Mouse (Mus musculus) spleen, adult 12 weeks (tissue): ENCODE measurements around the gene Map2k5.

ENCODE experiments used
- DNase-seq: peaks from one replicate; pipeline ENCODE4 v3.0.0; 2022; ENCODE audit warnings: low spot score

The Map2k5 gene

DNA sequence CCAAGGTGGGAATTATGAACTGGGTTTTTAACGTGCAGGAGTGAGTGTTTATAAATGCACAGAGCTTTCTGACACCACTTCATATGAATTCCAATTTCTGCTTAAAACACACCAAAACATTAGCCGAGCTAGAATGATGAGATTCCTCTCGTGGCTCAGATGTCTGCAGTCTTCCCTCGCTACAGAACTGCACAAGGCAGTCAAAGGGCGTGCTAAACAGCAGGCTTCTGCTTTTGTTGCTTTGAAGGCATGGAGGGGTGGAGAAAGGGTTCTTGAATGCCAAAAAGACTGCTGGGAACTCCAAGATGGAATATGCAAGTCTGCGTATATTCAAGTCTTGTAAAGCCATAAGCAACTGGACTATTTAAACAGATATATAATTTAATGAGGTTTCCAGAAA, 38.4 kb downstream of the Map2k5 start:
- DNase-seq = no peak

DNA sequence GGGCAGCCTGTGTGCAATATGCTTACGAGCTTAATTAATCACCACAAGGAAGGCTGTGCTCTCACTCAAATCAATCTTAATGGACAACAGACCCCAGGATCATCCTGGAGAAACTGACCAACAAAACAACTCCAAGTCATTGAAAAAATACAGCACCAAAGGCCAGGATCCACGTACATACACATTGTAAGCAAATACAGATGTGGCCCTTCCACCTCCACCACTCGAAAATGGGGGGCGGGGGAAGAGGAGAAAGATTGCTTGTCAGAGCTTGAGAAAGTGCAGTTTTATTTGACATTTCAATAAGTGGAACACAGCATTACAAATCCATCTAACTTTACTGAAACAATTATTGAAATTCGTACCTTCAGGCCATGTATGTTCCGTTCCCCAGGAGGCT, 39.0 kb downstream of the Map2k5 start:
- no peak for DNase-seq

DNA sequence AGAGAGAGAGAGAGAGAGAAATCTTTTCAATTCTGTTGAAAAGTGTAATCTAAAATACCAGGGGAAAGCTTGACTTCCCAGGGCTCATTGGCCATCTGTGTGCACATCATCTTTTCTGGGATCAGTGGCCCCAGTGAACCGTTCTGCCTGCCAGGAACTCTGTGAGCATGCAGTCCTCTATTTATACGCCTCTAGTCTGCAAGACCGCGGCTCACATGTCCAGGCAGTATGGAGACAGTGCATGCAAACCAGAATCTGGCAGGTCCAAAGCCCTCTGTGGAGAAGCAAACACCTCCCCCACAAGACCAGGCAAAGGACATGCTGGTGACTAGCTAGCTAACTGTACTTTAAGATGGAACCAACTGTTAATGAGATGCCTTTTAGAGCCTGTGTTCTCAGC, 41.9 kb downstream of the Map2k5 start:
- no peak for DNase-seq

DNA sequence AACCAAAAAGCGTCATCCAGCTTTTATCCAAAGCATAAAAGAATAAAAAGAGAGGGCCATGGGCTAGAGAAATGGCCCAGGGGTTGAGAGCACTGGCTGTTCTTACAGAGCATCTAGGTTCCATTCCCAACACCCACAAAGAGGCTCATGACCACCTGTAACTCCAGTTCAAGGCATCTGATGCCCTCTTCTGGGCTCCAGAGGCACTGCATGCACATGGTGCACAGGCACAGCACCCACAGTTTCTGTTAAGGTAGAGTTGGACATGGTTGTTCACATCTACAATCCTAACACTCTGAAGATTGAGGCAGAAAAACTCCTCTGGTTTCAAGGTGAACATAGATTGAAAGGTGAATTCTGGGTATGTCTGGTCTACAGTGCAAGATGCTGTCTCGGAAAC, 44.6 kb downstream of the Map2k5 start:
- no peak for DNase-seq

DNA sequence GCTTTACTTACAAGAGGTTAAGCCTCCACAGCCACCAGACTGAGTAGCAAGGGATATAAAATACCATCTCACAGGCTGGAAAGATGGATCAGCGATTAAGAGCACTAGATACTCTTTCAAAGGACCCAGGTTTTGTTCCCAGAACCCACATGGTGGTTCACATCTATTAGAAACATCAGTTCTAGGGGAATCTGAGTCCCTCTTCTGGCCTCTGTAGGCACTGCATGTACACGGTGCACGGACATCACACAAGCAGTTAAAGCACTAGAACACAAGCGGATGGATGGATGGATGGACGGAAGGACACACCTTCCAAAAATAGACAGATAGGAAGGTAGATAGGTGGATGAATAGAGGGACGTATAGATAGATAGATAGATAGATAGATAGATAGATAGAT, 46.5 kb downstream of the Map2k5 start:
- DNase-seq = no peak

DNA sequence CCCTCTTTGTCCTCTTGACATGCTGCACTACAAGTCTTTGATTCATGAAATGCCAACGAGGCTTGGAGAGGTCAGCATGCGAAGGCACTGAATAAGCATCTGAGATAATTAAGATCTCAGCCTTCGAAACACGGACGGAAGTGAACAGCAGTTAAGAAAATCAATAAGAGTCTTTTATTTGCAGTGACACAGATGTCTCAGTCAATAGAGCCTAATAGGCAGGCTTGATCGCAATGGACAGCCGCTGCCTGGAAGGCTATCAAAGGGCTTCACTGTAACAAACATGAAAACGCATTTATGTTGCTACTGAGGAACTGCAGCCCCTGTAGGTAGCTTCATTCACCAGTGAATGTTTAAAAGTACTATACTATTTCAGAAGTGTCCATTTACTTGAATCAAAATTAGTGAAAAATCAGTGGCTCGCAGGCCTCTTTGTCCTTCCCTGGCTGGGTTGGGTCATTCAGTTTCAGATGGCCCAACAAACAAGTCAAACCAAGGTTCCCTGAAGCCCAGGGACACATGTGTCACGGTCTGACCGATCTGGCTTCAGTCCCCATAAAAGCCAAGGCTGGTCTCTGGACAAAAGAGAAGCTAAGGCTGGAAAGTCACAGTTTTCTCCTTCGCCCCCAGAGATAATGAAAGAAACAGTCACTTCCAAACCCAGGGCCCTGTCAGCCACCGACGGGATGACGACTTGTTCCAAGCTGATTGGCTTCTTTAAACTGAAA, 48.6 kb downstream of the Map2k5 start:
- no peak for DNase-seq

DNA sequence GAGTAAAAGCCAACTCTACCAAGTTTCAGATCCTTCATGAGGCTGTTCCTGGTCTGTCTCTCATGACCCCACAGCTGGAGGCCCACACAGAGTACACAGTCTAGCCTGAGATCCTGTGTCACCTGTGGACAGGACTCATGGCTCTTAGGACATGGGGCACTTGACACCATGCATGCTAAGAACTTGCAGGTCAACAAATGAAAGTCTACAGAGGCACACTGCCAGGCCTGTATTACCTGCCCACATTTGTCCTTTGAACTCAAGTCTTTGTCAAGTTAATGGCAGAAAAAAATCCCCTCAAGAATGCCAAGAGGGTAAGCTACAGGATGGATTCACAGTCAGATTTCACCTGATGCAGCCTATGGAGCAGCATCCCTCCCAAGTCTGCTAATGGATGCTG, 62.5 kb downstream of the Map2k5 start:
- no peak for DNase-seq

DNA sequence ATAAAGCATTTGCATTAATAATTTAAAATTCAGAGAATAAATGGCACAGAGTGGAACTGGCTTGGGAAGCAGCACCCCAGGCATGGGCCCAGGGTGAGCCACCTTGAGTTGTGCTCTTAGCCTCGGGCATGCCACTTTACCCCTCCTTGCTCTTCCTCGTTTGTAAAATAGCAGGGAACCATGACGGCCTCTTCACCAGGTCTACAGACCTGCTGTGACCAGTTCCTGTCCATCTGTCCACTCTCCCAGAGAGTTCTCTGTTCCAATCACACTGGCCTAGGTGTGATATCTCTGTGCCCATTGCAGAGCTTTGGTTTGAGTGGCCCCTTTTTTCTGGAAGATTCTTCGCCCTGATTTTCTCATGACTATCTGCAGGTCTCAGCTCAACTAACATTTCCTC, 63.6 kb downstream of the Map2k5 start:
- no peak for DNase-seq

DNA sequence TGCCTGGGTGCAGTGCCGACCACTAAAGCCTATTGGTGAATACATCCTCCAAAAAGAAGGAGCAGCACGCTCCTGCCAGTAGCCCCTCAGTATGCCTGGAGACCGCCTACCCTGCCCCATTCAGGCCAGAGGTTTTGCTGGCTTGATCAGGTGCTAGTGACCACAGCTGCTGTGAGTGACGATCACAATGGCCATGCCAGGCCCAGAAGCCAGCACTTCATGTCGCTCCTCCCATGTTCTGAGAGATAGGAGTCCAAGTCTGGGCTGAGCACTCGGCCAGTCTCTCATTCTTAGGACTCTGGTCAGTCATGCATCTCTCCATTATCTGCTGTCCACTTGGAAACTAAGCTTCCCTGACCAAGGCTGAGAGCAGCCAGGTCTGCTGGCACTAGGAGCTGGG, 67.7 kb downstream of the Map2k5 start:
- DNase-seq = no peak

DNA sequence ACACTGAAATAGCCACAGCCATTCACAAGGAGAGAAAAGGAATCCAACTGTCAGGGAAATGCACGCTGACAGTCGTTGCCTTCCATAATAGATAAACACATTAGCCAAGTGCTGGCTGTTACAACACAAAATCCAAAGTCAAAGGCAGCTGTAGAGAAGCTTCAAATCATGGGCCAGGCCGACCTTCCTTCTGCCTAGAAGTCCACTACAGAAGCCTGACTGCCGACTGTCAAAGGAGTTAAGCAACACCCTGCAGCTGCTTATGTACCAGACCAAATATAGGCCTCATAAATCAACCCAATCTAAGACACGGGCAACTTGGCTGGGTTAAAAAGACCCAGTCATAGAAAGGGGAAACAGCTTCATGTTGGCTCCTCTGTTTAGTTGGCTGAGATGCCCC, 68.7 kb downstream of the Map2k5 start:
- DNase-seq = no peak

DNA sequence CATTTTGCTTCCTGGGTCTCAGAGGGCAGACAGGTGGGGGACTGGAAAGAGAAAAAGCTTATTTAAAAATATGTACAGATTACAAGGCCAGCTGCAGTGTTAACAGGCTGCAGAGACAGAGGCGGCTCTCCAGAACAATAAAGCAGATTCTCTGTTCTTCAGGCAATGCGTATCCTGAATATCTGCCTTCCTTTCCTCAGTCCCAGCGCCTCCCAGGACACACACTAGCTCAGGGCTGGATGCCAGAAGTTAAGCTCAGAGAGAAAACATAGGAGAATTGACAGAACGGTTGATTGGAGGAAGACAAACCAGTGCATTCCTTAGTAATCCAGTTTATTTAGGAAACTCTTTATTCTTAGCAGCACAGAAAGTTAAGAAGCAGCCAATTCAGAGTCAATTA, 69.3 kb downstream of the Map2k5 start:
- DNase-seq = no peak

DNA sequence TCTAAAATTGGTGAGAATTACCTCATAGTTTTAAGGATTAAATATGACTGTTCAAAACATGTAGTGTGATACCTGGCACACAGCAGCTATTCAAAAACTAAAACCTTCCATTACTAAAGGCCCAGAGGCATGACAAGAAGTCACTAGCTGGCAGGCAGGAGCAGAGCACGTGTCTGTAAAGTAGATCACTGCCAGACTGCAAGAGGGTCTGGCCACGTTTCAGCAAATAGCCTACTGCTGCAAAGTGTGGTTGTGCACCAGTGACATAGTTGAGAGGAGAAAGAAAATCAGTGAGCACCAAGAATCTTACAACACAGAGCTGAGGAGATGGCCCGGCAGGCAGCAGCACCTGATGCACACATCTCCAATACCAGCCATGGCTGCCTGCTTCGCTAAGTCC, 75.2 kb downstream of the Map2k5 start:
- DNase-seq = no peak

DNA sequence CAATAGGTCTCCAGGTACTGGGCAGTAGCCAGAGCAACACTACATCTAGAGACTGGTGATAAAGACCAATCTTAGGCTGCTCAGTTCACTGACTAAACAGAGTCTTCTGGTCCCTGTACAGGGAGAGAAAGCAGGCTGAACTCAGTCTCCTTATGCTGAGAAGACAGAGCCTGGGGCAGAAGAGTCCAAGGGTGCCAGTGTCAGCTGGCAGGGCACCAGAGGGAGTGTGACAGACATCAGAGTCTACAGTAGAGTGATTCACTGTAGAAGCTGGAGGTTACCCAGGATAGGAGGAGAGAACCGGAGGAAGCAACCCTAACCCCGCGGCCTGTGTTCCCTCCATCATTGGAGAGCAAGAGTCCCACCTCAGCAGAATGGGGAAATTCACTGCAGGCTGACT, 79.0 kb downstream of the Map2k5 start:
- no peak for DNase-seq

DNA sequence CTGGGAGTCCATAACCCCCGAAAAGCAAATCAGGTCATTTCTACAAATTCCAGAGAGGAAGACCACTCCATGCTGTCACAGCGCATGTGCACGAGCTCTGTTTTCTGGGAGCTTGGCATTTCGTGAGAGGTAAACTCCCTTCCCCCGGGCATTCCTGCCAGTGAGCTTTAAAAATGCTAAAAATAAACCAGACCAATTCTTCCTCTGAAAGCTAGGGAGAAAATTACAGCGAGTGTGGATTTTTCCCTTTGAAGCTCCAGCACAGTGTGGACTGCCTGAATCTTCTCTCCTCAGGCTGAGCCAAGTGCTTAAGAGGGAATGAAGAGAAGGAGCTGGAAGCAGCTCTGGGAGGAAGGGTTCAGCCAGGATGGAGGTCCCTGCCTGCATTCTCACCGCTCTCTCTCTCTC, 82.1 kb downstream of the Map2k5 start:
- DNase-seq = no peak

DNA sequence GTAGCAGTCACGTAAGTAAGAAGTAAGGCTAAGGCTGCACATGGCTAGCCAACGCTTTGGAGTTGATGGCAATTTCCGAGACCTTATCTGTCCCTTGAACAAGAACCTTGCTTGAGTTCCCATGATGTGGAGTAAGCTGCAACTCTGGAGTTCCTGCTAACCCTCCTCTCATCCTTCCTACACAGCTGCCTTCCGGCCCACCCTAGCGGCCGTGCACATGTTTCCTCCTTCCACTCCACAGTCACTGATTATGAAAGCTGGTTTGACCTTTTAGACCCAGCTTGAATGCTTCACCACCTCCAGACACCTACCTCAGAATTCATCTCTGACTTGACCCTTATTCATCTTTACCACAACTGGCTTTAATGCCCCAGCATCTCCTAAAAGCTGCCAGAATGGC, 82.9 kb downstream of the Map2k5 start:
- no peak for DNase-seq

DNA sequence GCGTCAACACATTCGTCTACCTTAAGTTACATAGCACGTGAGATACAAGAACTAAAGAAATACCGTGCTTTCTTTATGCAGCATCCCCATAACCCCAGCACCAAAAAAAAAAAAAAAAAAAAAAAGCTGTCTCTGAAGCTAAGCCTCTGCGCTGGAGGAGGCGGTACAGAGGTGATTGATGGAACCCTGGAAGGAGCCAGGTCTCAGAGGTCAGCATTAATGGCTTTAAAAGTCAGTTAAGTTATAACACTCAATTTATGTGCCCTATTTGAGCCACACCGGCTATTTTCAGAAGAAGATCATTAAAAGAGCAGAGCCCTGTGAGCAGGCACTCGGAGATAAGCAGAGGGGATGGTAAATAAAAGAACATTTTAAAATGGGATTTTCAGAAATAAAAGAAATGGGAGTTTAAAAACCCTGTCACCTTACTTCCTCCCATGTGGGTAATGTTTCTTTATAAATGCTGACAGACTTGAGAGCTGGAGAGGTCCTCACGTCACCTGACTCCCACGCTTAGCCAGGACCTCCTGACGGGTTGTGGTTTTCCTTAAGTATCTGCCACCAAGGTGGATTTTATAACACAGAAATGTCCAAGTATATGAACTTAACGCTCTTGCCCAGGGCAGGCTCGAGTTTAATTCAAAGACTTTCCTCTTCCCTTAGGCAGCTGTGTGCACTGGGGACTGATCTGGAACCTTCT, 83.8 kb downstream of the Map2k5 start:
- DNase-seq = no peak

DNA sequence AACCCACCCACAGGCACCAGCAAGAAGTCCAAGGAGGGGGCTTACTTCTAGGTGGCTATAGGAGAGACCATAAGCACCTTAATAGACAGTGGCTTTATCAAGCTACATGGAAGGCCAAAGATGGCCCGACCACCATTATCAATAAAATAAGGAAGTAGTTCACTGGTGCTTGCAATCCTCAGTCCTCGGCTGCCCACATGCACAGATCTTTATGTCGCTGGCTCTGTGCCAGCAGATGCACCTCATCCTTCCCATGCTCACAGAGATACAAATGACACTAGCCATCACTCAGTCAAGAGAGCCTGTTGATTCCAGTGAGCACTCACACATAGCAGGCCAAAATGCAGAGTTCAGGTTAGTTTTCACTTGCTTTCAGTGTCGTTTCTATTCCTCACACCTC, 89.0 kb downstream of the Map2k5 start:
- DNase-seq = no peak

DNA sequence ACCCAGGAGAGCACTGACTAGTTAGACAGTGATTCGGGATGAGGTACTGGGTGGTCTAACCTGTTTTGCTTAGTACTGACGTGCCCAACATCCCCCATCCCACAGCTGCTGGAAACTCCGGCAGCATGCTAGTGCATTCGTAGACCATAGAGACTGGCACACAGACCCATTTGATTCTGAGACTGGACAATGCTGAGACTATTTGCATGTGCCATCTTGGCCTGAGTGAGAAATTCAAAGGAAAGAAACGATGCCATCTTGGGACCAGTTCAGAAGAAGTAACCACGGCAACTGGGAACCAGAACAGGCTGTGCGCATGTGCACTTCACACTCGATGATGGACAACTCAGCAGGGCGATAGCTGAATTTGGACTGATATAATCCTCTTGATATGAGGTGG, 93.3 kb downstream of the Map2k5 start:
- no peak for DNase-seq

DNA sequence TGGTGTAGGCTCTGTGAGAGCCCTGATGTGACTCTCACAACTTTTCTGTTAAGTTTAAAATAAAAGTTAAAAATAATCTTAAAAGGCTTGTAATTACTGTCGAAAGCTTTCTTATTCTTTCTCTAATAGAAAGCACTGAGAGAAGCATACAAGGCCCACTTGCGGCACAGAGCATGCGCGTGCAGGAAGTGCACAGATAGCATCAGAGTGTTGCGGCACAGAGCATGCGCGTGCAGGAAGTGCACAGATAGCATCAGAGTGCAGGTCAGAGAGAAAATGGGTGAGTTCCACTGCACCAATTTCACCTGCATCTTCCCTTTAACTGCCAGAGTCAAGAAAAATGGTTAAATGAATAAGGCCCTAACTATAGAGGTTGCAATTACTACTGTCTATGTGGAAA, 95.7 kb downstream of the Map2k5 start:
- DNase-seq = no peak

DNA sequence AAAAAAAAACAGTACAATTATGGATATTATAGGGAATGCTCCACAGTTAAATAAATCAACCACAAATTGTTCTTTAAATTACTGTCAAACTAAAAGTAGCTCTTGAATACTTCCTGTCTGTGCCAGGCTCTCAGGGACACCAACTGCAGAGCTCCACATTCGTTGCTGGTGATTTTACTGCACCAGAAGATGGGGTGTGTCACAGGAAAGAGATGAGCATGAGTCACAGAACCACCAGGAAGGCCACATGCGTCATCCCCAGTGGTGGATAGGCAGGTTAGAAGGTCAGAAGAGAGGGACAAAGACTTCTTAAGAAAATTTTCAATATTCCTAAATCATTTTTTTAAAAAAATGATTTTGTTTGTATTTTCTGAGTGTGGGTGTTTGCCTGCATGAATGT, 96.6 kb downstream of the Map2k5 start:
- DNase-seq = no peak

DNA sequence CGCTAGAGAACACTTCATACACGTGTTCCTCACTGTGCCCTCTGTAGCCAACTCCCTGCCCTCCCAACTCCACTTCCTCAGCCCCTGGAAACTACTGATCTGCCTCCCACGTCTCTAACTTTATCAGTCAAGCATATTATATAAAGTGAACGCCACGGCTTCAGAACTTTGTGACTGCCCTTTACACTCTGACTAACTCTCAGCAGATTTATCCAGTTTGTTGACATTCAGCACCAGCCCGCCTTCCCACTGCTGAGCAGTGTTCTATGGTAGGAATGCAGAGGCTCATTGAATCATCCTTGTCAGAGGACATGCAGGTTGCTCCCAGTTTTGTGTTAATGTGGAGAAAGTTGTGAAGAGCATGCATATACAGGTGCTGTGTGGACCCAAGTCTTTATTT, 103.9 kb downstream of the Map2k5 start:
- no peak for DNase-seq

DNA sequence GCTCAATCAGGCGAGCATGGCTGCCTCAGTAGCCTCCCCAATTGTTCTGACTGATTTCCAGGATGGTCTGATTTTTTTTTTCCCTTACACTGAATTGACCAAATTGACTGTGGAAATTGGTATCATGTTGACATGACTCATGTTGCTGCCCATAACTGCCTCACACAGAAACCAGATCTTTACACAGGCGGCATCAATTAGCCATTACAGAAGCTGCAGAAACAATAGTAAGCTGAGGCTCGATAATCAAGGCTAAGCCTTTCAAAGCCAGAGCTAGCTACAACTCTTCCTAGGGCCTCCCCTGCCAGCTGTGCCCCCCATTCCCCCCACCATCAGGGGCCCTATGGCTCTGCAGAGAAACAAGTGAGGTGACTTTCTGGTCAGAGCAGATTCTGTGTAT, 107.9 kb downstream of the Map2k5 start:
- DNase-seq = no peak

DNA sequence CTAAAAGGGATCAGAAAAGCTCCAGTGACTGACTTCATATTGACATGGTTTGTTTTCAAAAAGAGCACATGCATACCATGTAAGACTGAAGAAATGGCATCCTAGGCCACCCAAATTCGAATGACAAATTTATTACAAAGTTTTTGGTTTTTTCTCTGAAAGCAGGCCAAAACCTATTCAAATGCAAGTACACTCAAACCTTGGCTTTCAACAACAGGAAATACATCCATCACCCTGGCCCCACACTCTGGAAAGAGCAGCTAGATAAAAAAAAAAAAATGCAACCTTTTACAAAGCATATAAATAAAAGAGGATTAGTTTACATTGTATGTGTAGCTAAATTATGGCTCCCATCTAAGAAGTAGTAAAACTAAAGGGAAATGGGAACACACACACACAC, 114.5 kb downstream of the Map2k5 start:
- no peak for DNase-seq

DNA sequence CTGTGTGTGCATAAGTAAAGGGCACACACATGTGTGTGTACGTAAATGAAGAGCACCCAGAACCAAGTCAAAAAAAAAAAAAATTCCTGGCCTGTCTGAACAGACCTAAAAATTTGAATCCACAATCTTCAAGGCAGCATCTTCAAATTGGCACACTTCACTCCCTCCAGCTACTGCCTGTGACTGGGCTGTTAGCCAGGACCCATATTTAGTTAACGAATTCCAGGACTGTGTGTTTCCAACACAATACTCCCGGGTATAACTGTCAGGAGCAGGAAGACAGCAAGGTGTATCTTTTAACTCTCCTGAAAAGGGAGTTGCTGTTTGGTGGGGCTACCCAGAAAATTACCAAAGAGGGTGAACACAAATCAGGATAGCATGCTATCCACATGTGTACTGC, 118.9 kb downstream of the Map2k5 start:
- DNase-seq = no peak
